Mouse (Mus musculus): ENCODE results near the gene Zfp715. TPM values are rescaled to one million over a fixed set of nuclear protein-coding genes. Genes with fewer than 3 reads are reported as not detected.
"Not testable (repeated sequence)": the region's sequence is repeated elsewhere in the genome, so short reads cannot be mapped to it uniquely, and the experiment has no call there.

Gene Zfp715
- total RNA-seq, 2 experiments from 2014 or later = 15.6 to 17.0 TPM

DNA sequence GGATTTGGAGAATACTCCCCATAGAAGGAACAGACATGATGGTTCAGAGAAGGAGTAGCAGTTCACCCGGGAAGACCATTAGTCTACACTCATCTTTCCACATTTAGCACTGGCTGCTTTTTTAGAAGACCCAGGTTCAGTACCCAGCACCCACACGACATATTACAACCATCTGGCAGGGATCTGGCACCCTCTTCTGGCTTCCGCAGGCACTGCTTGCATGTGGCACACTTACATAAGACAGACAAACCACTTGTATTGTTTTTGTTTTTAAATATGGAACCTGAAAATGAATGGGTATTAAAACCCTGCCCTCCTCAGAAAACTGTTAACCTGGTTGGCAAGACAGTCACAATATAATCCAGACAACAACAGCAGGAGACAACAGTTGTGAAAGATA, 21.6 kb downstream of the Zfp715 start:
- no peak for DNase-seq

DNA sequence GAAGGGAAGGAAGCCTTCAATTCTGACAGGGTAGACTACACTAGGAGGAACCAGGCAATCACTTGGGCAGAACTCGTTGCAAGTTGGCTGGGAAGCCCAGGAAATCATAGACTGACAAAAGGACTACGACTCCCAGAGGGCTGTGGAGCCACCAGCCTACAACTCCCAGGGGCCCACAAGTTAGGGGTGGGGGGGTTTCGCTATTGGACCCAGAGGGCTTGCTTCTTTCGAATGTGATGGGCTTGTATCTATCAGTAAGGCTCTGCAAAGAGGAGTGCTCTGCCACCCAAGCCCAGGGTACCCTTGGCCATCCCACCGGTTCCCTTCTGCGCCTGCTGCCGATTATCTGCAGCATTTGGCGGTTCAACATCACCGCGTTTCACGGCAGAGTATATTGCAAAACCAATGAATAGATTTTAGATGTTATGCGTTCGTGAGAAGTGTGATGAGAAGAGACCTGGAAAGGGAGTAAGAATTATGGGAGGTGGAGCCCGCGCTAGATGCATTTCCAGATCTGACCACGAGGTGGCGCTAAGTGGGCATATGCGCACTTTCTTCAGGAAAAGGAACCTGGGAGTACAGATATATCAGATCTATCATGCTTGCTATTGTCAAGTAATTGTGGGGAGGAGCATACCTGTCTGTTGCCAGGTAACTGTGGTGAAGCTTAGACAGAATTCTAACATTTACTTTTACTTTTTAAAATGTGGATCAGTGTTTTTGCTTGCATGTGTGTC, 30.1 kb downstream of the Zfp715 start:
- DNase-seq = peak; percentile 84

GRCm38 (mm10) chr7:43282459-43282858, 30.6 kb downstream of the Zfp715 start:
- no peak for DNase-seq

DNA sequence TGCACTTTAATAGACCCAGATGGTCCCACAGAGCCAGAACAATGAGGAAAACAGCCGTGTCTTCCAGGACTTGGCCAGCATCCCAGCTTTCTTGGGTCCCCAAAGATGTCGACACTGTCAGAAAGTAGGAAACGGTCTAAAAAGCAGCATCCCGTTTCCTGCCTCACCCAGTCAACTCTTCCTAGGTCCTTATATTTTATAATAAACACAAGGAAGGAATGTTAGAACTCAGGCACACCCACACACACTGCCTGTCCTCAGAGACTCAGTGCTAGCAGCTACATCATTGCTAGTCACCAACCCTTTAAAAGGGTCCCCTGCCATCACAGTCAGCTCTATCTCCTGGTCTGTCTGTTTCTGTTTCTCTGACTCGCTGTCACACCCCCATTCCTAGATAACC, 35.7 kb downstream of the Zfp715 start:
- no peak for DNase-seq

DNA sequence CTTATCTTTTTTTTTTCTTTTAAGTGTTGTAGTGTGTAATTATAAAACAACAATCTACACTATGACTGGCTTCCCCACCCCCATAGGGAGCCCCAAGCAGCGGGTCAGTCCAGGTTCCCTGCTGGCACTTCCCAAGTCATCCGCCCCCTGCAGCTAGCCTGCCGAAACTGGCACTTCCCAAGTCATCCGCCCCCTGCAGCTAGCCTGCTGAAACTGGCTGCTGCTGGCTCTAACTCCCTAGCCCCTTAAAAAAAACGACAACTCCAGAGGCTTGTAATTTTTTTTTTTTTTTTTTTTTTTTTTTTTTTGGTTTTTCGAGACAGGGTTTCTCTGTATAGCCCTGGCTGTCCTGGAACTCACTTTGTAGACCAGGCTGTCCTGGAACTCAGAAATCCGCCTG, 36.9 kb downstream of the Zfp715 start:
- not testable (repeated sequence) for DNase-seq

- no peak for DNase-seq
These were observed 39.6 kb downstream of the Zfp715 start for GRCm38 (mm10) chr7:43273476-43273875.

DNA sequence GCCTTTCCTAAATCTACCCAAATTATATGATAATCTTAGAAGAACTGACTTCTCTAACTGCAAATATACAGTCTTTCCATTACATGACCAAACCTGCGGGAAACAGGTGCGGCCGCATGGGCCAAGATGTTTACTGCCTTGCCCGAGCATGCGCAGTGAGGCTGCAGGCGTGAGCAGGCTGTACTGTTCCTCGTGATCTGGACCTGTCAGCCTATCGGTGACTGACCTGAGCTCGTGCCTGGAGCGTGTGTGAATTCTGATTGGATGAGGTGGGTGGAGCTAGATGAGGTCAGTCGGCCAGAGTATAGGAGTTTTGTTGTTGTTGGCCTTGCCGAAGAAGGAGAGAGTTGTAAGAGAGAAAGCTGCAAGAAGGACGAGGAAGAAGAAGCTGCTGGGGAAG, 45.7 kb downstream of the Zfp715 start:
- not testable (repeated sequence) for DNase-seq

- no peak for DNase-seq
These were observed 59.6 kb downstream of the Zfp715 start for GRCm38 (mm10) chr7:43253540-43253939.

DNA sequence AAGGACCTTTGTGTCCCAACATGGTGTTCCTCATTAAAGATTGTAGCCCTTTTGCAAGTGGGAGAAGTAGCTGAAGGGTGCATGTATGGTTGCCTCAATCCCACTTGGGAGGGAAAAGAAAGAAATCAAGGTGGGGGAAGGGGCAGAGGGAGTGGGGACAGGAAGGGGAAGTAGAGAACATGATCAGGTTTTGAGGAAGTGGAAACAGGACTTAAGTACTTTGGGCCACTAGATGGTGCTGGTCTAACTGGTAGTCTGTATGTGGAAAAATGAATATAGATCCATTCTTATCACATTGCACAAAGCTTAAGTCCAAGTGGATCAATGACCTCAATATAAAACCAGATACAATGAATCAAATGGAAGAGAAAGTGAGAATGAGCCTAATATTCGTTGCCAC, 62.4 kb downstream of the Zfp715 start:
- DNase-seq = not testable (repeated sequence)

Other genes with a start within 250 kb of the Zfp715 start
- not detected for gene Zfp936, start 199.1 kb downstream of the Zfp715 start, total RNA-seq (2021)
- not detected for gene Siglecf, start 38.0 kb upstream of the Zfp715 start, total RNA-seq (2021)
- gene Siglecg, start 94.9 kb upstream of the Zfp715 start, total RNA-seq (2021) = under 1 TPM; 0.14 to 0.59 TPM
- gene Lim2, start 114.4 kb upstream of the Zfp715 start, total RNA-seq (2021) = not detected
- gene Nkg7, start 123.8 kb upstream of the Zfp715 start, total RNA-seq (2021) = not detected
- gene Cldnd2, start 127.5 kb upstream of the Zfp715 start, total RNA-seq (2021) = not detected
- 100 to 1,000 TPM; 346 to 421 TPM for gene Etfb, start 130.8 kb upstream of the Zfp715 start, total RNA-seq (2021)
- 1 to 10 TPM in 1 of 2 experiments, under 1 TPM in 1; 0.66 to 1.2 TPM for gene Gm45233, start 130.8 kb upstream of the Zfp715 start, total RNA-seq (2021)
- 1 to 10 TPM; 1.4 to 3.8 TPM for gene Vsig10l, start 149.9 kb upstream of the Zfp715 start, total RNA-seq (2021)
- 1 to 10 TPM; 1.2 to 1.3 TPM for gene Iglon5, start 176.8 kb upstream of the Zfp715 start, total RNA-seq (2021)
- gene 4931406B18Rik, start 192.6 kb upstream of the Zfp715 start, total RNA-seq (2021) = not detected
- 1 to 10 TPM; 3.1 to 3.9 TPM for gene Cd33, start 231.1 kb upstream of the Zfp715 start, total RNA-seq (2021)
- gene Zfp658, start 249.0 kb upstream of the Zfp715 start, total RNA-seq (2021) = 1 to 10 TPM; 1.2 to 1.4 TPM